Mouse (Mus musculus) spleen, adult 10 weeks (tissue): ENCODE measurements around the gene Mbd3. TPM values are rescaled to one million over a fixed set of nuclear protein-coding genes. Genes with fewer than 3 reads are reported as not detected.

ENCODE experiments used
- polyA plus RNA-seq: library from polyadenylated mRNA; stranded (reverse); fragments of 350-450 nt; fragmentation: Illumina TruSeq; extraction: RNeasy Lipid Tissue Mini Kit (QIAGEN cat#74804); gene quantifications from one replicate; pipeline ENCODE4 v1.2.3, GENCODE M21; 2015; ENCODE audit warnings: low replicate concordance; ENCODE audit not compliant: insufficient read depth

Mbd3 gene
- polyA plus RNA-seq = 18.0 TPM

DNA sequence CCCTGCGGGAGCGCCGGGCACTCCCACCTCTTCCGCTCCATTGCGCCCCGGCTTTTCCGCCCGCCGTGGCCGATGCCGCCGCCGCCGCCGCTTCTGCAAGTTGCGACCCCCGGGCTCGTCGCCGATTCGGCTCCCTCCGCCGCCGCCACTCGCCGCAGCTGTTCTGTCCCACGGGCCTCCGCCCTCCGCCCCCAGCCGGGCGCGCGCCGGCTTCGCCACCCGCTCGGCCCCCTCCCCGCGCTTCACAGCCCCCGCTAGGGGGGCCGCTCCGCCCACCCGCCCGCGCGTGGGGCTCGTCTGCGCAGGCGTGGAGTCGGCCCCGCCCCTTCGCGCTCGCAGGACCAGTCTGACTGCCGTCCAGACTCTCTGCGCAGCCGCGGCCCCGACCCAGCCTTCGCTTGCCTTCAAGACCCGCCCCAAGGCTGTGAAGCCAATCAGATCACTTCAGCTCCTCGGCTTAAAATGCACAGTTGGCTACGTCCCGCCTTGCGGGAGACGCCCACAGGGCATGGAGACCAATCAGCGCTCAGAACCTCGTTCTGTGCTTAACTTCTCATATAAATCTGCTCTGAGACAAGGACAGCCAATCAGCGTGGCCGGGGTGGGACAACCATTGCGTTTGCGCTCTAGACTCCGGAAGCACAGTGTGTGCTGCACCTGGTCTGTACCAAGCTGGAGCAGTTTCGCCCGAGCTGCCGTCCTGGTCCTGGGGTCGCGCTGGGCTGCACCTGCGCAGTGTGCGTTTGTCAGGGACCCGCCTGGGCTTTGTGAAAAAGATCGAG, at the start of gene Mbd3:
TSS of gene Mbd3 (minus strand) at position 360 of the 782 bp plus-strand sequence.

DNA sequence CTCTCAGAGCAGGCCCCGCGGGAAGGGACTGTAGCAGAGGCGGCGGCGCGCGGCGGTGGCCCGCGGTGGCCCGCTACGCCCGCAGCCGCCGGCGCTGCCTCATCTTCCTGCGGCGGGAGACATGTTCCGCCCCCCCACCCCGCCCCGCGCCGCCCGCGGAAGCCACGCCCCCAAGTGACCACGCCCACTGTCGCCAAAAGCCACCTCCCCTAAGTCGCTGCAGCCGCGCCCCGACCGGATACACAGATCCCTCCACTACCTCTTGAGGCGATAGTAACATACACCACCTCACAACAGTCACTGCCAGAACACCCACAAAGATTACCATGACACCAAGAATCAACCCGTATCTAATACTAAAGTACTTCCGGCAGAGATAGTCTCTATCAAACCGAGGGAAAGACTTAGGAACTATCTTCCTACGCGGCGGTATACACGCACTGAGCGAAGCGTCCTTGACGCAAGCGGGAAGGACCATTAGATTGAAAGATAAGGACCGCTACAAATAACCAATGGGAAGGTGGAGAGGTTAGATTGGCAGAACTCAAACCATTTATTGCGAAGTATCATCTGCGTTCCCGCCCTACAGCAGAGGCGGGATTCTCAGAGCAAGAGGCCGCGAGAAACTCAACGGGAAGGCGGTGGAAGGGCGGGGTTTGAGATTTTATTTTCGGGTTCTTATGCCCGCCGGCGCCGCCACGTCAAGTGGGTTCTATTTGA, 34.3 kb upstream of the Mbd3 start, which contains the start of gene Tcf3:
TSS of gene Tcf3 (minus strand) at position 135 of the 720 bp plus-strand sequence.

DNA sequence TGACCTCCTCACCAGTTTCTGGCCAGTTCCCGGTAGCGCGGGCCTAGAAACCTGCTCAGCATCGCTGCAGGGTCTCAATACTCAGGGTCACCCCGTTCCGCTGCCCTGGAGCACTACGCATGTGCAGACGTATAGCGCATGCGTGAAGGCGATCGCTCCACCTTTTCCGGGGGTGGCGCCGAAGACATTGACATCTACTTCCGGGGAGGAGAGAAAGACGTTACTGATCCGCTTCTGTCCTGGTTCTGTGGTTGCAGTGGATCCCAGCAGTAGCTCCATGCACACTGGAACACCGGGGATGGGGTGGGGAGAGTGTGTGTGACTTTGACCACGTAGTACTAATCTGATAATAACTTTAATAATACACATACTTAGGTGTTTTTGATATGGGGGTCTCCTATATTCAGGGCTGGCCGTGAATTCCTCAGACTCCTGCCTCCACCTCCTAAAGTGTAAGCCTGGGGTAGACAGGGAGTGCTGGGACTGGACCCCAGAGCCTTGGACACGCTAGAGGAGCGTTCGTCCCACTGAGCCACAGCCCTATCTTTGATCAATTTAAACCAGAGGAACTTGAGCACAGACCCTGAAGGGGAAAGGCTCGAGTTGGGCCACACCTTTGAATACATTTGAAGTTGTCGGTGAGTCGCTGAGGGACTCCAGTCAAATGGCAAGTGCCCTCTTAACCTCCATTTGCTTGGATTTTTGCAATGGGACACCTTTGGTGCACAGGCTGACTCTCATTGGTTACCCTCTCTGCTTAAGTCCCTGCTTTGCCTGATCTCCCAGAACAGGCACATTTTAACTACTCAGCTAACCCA, 7.5 kb upstream of the Mbd3 start, which contains the start of gene Uqcr11:
TSS of gene Uqcr11 (minus strand) at position 147 of the 818 bp plus-strand sequence.

DNA sequence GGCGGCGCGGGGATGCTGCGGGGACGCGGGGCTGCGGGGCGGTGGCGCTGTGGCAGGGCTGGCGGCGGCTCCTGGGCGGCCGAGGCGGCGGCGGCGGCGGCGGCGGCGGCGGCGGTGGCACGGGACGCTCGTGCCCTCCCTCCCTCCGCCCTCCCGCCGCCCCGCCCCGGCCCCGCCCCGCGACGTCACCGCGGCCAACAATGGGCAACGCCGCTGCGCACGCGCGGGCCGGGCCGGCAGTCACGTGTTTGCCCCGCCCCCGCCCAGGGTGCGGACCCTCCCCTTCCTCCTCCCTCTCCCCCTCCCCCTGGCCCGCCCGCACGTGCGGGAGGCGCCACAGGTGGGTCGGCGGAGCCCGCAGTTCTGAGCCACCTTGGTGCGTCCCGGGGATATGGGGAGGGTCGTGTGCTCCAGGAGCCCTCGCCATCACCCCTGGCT, 11.8 kb downstream of the Mbd3 start, which contains the start of gene Mex3d:
TSS of gene Mex3d (minus strand) at position 138 of the 438 bp plus-strand sequence.

DNA sequence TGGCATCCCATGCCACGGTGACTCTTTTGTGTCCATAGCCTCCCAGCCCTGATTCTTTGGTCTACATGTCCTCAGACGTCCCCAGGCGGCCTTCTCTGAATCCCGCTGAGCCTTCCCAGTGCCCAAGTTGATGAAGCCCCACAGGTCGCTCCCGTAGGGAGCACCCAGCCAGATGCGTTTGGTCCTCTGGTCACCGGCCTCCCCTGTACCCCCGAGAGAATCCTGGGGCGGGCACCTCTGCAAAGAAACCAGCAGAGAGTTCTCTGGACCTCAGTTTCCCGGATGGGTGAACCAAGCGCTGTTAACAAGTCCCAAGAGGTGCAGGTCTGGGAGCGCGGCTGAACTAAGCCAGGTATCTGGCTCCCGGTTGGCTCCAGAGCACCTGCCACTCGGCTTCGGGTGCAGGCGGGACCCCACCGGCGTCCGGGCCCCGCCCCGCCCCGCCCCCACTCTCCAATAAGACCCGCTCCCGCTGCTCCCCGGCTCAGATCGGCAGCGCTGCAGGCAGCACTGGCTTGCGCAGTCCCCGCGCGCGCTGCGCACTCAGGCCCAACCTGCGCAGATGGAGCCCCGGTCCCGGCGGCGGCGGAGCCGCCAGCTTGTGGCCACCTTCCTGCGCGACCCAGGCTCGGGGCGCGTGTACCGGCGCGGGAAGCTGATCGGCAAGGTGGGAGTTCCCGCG, 43.2 kb downstream of the Mbd3 start, which contains the start of gene Plk5:
TSS of gene Plk5 (plus strand) at position 459 of the 682 bp plus-strand sequence.

DNA sequence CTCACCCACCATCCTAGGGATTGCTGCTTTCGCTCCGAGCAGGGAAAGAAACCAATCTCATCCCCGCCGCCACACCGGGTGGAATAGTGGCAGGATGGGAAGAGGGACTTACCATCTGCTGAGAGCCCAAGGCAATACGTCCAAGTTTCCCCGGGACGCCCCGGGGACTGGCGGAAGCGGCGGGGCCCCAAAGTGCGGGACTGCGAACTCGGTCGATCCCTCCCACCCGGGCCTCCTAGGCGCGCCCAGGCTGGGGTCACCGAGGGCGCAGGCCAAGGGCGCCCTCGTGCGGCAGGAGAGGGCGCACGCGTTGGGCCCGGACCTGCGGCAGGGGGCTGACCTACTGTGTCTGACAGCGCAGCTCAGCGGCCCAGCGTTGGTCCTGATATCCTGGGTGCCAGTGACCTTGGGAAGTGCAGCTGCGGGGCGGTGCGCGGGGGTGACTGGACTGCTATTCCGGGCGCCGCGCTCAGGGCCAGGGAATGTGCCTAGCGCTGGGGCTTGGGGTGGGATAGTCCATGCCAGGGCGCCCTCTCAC, 51.0 kb downstream of the Mbd3 start, which contains the start of gene Adamtsl5:
TSS of gene Adamtsl5 (minus strand) at position 169 of the 538 bp plus-strand sequence.

Other genes starting within 250 kb of the Mbd3 start
- gene Cirbp, start 233.6 kb downstream of the Mbd3 start, polyA plus RNA-seq = 81.8 TPM
- 13.5 TPM for gene 1600002K03Rik, start 226.6 kb downstream of the Mbd3 start, polyA plus RNA-seq
- 0.35 TPM for gene Efna2, start 220.1 kb downstream of the Mbd3 start, polyA plus RNA-seq
- gene Mum1, start 173.1 kb downstream of the Mbd3 start, polyA plus RNA-seq = 40.2 TPM
- gene Ndufs7, start 150.4 kb downstream of the Mbd3 start, polyA plus RNA-seq = 17.1 TPM
- 2.3 TPM for gene Gamt, start 138.5 kb downstream of the Mbd3 start, polyA plus RNA-seq
- gene Dazap1, start 138.1 kb downstream of the Mbd3 start, polyA plus RNA-seq = 74.8 TPM
- gene Rps15, start 107.1 kb downstream of the Mbd3 start, polyA plus RNA-seq = 623 TPM
- 0.76 TPM for gene Apc2, start 103.6 kb downstream of the Mbd3 start, polyA plus RNA-seq
- 11.8 TPM for gene 2310011J03Rik, start 79.0 kb downstream of the Mbd3 start, polyA plus RNA-seq
- 0.41 TPM for gene Pcsk4, start 70.1 kb downstream of the Mbd3 start, polyA plus RNA-seq
- 0.26 TPM for gene Reep6, start 69.6 kb downstream of the Mbd3 start, polyA plus RNA-seq
- 2.1 TPM for gene Adamtsl5, start 51.1 kb downstream of the Mbd3 start, polyA plus RNA-seq
- gene Plk5, start 43.1 kb downstream of the Mbd3 start, polyA plus RNA-seq = not detected
- gene Mex3d, start 11.9 kb downstream of the Mbd3 start, polyA plus RNA-seq = 4.6 TPM
- gene Uqcr11, start 7.3 kb upstream of the Mbd3 start, polyA plus RNA-seq = 11.5 TPM
- 22.1 TPM for gene Tcf3, start 34.1 kb upstream of the Mbd3 start, polyA plus RNA-seq
- gene Onecut3, start 95.3 kb upstream of the Mbd3 start, polyA plus RNA-seq = not detected
- gene Atp8b3, start 139.6 kb upstream of the Mbd3 start, polyA plus RNA-seq = not detected
- gene Rexo1, start 162.0 kb upstream of the Mbd3 start, polyA plus RNA-seq = 10.1 TPM
- gene Klf16, start 177.8 kb upstream of the Mbd3 start, polyA plus RNA-seq = 11.6 TPM
- gene Abhd17a, start 190.8 kb upstream of the Mbd3 start, polyA plus RNA-seq = 5.6 TPM
- 20.6 TPM for gene Scamp4, start 203.3 kb upstream of the Mbd3 start, polyA plus RNA-seq
- gene Adat3, start 203.3 kb upstream of the Mbd3 start, polyA plus RNA-seq = not detected
- 0.93 TPM for gene Gm49322, start 206.5 kb upstream of the Mbd3 start, polyA plus RNA-seq
- gene Csnk1g2, start 223.3 kb upstream of the Mbd3 start, polyA plus RNA-seq = 21.2 TPM